Mouse (Mus musculus): ENCODE results near the gene Mgat5. TPM values are rescaled to one million over a fixed set of nuclear protein-coding genes. Genes with fewer than 3 reads are reported as not detected.

Gene Mgat5
- polyA plus RNA-seq, 2 experiments from 2014 or later, result 13.8 to 15.5 TPM

DNA sequence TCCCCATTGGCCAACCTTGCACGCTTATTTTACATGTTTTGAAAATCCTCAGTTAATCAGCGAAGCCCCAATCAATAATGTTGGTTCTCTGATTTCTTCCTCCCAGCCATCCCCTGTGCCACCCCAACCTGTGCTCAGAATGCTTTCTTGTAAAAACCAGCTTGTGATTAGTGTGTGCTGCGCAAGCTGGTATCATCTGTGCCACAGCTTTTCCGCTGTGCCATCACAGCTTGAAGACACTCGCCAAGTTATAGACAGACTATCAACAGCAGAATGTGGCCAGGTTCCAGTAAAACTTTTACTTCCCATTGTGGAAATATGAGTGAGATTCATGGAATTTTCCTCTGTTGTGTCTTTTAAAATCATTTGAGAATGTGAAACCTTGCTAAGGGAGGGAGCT, 190.9 kb downstream of the Mgat5 start:
- no peak for ATAC-seq

DNA sequence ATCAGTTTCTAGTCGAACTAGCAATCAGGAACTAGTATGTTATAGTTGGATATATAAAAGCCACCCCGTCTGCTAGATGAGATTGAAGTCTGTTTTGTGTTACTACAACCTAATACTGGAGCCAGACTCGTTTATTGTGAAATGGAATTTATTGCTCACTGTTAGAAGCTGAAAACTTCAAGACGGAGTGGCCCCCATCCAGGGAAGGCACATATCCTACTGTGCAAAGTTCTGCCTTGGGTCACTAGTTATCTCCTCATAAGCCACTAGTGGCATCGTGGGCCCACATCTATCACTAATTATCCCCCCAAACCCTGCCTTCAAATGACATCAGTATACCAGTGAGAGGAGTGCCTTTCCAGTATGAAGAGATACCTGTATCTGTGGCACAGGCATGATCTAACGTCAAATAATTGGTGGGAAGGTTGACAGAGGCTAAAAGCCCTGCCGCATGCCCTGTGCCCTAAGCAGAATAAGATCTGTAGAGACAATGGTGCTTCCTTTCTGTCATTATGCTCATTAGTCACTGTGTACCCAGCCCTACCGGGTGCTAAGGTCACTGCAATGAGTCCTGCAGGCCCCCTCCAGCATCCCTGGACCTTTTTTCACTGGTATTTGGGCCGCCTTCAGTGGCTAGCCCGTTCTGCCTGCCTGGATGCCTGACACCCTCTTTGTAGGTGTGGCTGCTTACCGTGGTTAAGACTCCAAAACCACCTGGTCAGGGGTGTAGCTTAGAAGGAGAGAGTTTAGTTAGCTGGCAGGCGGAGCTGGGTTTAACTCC, 191.9 kb downstream of the Mgat5 start:
- ATAC-seq, result no peak

DNA sequence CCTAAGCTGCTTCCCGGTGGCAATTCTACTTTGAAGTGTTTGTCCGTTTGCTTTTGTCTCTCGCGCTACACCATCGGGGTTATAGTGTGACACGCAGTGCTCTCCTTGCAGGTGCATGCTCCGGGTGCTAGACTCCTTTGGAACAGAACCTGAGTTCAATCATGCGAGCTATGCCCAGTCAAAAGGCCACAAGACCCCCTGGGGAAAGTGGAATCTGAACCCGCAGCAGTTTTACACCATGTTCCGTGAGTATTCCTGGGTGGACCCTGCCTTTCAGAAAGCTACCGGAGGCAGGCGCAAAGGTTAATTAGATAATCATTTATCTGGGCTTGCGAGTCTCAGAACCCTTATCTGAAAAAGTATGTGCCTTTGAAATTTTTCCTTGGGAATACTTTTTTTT, 192.6 kb downstream of the Mgat5 start:
- no peak for ATAC-seq

DNA sequence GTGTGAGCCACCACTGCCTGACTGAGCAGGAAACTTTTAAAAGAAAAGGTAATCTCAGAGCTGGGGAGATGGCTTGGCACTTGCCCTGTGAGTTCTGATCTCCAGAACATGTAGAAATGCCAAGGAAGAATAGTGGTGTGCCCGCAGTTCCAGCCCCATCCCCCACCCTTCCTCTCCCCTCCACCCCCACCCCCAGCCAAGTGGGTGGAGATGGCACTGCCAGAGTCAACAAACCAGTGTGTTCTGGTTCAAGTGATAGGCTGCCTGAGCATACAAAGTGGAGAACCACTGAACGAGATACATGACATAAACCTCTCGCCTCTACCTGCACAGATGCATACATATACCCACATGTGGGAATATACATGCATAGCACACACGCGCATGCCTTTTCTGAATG, 193.4 kb downstream of the Mgat5 start:
- ATAC-seq, result no peak

DNA sequence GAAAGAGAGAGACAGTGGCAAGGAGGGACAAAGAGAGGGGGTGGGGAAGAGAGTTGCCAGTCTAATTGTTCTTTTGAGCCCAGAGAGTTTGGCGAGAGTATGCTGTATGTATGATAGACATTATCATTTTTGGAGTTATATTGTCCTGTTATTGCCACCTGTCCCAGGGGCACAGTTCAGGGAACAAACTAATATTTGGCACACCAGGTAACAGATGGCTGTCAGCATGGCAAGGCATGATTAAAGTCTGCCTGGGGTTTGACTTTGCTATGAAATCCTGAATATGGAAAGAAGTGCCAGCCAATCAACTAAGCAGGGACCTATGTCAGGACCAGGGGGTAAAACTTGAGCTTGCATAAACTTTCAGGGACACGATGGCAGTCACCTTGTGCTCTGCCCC, 195.4 kb downstream of the Mgat5 start:
- ATAC-seq, result no peak

DNA sequence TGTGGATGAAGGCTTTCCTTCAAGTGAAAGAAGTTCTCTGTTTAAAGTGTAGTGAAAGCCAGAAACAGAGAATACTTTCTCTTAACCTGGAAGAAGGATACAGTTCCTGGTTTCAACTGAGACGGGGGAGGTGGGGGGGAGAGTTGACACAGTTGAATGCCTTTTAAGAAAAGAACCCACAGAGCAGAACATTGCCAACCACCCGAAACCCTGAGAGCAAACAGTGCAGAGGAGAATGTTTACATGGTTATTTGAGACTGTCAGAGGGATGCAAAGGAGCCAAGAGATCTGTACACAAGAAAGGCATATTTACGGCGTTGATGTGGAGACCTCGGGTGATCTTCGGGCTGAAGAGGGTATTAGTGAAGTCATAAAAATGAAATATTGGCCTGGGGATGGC, 195.9 kb downstream of the Mgat5 start:
- no peak for ATAC-seq

DNA sequence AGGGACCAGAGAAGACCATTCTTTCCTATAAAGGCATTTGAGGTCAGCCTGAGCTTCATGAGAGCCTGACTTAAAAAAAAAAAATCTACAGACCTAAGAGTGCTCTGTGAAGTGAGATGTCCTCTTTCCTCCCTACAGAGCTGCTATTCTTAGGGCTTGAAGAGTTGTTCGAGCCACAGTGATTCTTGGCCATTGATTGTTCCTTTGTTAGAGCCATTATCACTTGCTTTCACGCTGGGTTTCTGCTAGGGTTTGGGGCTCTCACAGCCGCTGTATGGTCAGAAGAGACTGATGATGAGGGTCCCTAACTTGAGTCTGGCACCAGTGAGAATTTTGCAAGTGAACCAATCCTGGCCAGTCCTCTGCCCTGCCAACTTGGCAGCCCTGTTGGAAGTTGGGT, 199.8 kb downstream of the Mgat5 start:
- no peak for ATAC-seq

DNA sequence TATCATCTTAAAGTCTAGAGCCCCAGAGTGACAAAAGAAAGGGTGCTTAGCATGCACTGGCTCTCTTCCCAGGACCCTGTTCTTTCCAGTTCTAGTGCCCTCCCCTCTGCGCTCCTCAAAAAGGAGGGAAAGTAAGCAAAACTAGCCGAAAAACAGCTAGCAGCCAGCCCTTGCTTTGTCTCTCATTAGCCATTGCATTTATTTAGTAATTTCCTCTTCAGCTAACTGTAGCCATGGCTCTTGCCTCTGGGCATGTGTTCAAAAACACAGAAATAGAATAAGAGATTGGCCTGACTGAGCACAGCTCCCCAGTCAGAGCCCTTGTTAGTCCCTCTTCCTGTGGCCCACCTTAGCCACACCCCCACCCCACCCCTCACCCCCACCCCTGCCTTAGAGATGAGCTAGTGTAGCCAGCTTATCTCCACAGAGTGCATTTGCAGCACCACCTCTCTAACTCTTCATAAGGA, 204.2 kb downstream of the Mgat5 start:
- ATAC-seq, result no peak

DNA sequence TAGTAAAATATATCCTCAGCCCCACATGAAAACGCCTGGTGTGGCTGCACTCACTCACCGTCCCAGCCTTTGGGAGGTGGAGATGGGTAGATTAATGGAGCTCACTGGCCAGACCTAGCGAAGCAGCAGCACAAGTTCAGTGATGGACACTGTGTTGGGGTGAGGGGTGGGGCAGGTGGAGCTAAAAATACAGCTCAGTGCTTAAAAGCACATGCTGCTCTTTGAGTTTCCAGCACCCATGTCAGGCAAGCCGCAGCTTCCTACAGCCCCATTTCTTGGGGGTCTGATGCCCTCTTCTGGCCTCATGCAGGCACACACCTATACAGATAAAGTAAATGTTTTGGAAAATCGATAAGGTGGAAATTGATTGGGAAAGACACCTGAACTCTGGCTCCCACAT, 204.7 kb downstream of the Mgat5 start:
- peak; percentile 46 for ATAC-seq

DNA sequence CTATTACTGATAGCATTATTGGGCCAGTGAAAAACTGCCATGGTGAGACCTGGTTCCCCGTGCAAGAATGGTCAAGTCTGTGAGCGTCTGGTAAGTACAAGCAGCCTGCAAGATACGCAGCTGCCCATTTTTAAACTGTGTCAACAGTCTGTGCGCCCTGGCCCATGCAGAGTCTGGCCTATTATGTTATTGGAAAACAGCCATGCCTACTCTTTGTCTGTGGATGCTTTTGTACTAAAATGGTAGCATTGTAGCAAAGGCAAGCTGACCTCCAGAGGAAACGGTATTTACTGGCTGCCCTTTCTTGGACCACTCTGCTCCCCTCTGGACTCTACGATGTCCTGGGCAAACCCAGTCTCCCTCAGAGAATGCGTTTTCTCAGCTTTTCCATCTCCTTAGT, 209.7 kb downstream of the Mgat5 start:
- no peak for ATAC-seq

DNA sequence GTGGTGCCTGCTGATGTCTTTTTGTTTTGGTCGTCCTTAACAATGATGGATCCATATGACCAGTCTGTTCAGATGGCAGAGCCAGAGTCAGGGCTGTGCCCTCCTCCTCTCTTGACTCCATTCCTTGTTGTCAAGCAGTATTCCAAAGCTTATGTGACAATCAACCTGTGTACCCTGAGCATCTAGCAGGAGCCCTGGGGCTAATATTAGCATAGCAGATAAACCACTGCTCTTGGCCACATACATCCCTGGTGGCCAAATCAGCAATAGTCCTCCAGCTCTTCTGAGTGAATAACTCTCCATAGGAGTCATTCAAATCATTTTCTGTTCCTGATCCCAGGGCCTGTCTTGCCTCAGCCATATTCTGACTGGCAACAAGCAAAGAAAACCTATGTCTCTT, 211.1 kb downstream of the Mgat5 start:
- ATAC-seq, result no peak

DNA sequence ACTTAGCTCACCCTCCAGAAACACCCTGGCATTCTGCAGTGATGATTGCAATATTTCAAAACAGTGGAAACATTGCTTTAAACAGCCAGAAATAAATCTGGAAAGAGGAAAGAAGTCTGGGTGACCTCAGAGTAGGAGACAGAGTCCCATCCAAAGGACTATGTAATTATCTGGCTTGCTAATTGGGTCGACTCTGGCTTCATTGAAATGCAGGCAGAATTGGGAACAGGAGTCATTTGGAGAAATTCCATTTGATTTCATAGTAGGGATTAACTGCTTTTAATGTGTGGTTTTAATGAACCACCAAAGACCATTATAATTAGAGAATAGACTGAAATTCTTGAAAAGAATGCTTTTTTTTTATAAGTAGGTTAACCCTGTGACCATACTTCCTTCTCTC, 212.2 kb downstream of the Mgat5 start:
- no peak for ATAC-seq

DNA sequence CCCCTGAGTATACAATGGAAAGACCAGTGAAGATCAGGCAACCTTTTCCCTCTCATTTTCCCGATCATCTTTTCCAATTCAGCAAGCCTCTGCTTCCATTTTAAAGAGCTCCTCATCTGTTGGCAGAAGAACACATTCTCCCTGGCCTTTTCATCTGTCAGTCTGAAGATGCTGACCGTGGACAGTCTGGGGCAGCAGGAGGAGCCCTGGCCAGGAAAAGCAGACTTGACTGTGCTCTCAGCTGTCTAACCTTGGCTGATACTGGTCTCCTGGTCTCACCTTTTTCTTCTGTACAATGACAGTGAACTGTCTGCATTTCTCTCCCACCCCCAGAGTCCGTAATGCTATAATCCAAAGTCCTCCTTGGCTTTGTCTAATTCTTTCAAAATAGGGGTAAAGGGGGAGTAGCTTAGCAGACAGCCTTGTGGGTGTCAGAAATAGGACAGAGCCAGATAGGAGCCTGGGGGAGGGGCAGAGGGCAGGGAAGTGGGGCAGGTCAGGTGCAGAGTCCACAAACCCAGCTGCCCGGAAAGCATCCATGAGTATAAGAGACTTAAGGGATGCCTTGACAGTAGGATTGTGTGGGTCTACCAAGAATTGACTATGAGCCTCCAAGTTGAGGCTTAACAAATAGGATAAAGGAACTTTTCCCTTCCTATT, 214.2 kb downstream of the Mgat5 start:
- no peak for ATAC-seq

DNA sequence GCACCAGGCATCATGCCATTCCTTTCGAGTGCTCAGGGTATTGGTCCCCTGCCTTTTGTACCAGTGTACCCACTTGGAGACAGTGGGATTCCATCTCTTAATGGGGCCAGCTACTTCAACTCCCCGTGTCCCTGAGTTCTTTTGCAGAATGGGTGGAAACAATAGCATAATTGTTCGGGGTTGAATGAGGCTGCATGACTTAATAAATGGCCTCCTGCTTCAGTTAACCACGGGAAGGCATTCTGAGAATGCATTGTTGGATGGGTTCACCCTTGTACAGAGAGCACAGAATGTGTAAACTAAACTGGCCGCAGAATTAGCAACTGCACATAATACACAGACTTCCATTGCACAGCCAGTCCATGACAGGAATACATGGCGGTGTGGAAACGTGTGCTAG, 214.8 kb downstream of the Mgat5 start:
- no peak for ATAC-seq

DNA sequence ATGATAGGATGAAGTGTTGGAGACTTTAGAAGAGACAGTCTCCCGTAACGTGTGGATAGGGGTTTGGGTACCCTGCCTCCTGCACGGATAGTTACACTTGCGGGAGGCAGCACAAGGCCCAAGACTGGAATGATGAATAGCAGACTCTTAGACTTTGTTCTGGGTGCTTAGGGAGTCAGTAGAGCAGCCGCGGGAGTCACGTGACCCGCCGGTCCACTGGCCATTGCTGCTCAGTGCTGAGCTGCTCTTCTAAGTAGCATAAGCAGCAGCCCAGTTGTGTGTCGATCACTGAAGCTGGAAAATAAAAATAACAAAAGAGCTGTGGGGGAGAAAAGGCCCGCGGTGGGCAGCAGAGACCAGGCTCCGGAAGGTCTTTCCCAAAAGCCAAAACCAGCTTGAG, 215.6 kb downstream of the Mgat5 start:
- no peak for ATAC-seq

DNA sequence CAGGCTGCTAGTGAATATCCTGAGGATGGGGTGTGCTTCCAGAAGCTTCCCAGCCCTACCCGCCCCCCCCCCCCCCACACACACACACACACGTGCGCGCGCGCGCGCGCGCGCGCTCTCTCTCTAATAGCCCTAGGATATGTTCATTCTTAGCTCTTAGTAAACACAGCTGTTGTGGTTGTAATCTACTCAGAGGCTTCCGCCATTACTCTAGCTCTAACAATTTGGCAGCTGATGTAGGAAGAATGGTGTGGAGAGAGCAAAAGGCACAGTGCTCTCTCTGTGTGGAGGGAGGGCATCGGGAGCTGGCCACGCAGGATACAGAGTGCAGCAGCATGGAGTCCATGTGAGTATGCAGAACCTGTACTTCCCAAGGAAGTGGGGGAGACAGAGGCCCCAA, 216.0 kb downstream of the Mgat5 start:
- ATAC-seq, result no peak

DNA sequence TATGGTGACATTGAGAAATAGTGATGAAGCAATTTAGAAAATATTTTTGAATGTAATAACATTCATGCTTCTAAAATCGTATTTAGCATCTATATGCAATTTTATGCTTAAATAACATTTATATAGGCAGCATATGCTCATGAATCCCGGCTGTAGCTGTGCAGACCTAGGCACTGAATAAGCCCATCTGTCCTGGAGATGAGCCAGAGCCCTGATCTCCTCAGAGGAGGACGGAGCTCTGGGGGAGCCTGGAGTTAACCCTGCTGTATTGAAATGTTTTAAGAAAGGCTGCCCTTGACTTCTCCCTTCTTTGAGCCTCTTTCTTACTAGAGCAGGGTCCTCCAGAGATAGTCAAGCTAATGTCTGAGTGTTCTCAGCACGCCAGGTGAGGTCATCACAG, 217.8 kb downstream of the Mgat5 start:
- ATAC-seq, result no peak

DNA sequence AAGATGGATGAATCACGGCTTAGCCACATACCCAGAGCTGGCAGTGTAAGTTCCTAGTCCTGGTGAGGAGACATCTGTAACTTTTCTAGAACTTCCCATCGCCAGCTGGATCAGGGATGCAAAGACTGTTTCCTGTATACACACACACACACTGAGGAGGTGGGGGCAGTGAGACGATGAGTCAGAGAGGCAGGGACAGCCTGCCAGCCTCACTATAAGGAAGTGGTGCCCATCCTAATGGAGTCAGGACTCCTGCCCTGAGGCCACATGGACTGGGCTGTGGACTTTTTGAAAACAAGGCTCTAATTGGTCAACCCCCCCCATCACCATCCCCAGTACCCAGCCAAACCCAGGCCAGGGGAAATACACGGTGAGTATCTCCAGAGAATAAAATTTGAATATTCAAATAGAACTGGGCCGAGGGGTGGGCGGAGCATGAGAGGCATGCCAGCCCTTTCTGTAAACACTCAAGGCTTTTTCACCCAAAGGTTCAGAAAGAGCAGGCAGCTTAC, 220.3 kb downstream of the Mgat5 start:
- ATAC-seq, result peak; percentile 63

DNA sequence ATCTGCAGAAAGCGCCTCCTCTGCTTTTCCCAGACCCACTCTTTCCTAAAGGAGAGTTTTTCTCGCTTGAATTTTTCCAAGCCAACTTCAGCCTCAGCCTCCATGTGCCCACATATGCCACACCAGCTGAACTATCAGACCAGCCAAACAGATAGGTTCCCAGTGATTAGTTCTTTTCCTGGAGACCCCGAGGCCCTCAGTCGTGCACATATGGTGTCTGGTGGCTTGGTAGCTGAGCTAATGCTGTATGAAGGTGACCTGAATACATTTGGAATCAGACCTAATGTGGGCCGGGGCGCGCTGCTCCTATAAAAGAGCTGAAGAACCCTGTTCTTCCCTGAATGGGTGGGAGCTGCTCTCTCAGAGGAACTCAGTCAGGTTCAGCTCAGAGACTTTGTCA, 225.5 kb downstream of the Mgat5 start:
- no peak for ATAC-seq

DNA sequence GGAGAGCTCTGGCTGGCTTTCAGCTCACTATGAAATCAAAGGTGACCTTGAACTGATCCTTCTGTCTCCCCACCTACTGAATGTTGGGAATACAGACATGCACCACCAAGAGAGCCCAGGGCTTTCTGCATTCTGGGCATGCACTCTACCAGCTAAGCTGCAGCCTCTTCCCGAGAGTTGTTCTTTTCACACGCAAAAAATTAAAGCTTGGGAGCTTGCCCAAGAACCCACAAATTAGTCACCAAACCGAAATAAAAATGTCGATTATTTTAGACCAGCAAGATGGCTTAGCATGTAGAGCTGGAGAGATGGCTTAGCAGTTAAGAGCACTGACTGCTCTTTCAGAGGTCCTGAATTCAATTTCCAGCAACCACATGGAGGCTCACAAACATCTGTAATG, 230.0 kb downstream of the Mgat5 start:
- no peak for ATAC-seq

DNA sequence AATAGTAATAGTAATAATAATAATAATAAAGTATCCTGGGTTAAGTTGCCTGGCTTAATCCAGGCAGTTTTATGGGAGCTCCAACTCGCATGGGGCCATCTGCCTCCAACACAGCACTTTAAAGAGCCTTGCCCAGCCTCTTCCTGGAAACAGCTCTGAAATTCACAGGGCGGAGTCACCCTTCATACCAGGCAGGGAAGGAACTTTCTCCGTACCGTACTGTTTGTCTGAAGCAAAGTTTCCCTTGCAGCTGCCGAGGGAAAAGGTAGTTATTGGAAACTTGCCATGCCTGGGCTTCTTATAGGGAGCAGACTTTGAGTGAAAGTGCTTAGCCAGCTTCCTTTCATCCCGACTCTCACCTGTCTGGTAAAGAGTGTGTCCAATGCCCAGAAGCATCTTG, 232.3 kb downstream of the Mgat5 start:
- no peak for ATAC-seq

DNA sequence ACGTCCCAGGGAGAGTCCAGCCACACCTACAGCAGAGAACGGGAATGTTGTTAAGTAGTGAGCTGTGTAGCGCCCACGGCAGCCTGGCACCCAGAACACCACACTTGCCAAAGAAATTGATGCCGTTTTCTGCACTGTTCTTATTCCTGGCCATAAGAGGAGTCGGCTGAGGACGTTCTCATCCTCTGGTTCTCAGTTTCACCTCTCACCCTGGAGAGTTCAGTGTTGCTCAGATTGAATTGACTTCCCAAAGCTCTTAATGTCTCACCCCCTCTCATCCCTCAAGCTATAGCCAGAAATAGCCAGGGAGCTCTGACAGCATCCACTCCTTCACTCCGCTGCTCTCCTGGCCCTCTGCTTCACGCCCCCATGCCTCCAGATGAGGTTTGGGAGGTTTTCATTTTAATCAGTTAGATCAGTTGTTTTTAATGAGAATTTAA, 234.7 kb downstream of the Mgat5 start:
- ATAC-seq, result no peak

DNA sequence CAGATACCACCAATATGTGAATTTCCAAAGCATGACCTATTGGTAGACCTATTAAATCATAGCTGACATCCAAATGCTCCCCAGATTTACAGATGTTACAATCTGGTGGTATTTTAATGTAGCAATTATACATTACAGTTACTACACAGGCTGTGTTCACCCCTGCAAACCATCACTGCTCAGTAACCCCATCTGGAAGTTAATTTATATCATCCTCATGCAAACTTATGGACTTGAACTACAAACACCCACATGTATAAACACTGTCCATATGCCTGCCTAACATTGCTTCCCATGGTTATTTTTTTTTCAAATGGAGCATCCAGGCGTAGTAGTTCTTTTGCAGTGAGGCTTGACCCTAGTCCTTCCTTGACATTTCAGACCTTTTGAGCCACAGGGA, 236.2 kb downstream of the Mgat5 start:
- no peak for ATAC-seq

DNA sequence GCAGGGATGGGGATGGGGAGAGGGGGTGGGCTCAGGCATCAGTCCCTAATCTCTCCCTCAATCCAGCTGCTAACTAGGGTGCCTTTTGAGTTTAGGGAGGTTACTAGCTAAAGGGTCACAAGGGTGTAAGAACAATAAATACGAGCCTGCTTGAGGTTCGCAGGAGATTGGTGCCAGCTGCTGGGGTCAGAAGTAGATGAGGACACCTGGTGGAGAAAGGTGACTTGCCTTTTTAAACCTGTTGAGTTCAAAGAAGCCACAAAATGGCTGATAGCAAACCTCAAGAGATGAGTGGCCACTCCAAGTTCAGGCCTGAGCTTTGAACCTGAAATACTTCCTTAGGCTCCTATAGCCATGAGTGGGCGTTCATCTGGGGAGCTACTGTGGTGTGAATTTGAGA, 236.9 kb downstream of the Mgat5 start:
- ATAC-seq, result no peak

Data from activated CD4-positive, CD25-positive, alpha-beta regulatory T cell, adult 4 months (primary cell).